Mouse (Mus musculus) bone marrow, adult 2 months (tissue): Measurements from ENCODE around the gene Sesn2.

ENCODE experiments used
- CTCF ChIP-seq: fragments of 200-500 bp; IDR thresholded peaks from 2 replicates; pipeline ENCODE4 v1.5.1; 2011; ENCODE audit warnings: low read length, control low read depth; ENCODE audit not compliant: control insufficient read depth, insufficient read depth
- POLR2A ChIP-seq: fragments of 200-500 bp; IDR thresholded peaks from 2 replicates; pipeline ENCODE4 v1.6.1; 2011; ENCODE audit warnings: low read depth, mild to moderate bottlenecking, control low read depth, low read length, borderline replicate concordance; ENCODE audit not compliant: control insufficient read depth

DNA sequence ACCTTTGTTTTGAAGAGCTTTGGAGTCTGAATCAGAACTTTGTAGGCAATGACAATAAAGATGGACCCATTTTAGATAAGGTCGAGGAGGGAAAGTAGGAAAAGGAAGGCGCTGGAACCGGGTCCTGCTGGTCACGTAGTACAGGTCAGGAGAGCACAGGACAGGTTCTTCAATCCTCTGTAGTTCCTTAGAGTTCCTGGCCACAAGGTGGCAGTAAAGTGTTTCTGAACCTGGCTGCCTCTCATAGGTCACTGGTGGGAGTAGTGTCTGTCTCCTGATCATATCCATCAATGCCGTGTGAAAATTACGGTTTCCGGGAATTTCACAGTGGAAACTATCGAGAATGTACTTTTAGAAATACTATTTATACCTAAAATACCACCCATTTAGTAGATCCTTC, 35.5 kb upstream of the Sesn2 start:
- TF ChIP-seq CTCF (peak; percentile 71), POLR2A (no peak)
